Comparison of ENCODE assay signal across 8 mouse cellular contexts in genomic region chr2:145588009-145588737, GRCm38 (mm10).
DNase-seq lines count a peak whose midpoint lies in the region; ATAC-seq and TF ChIP-seq lines count a peak whose summit lies in the region.

No protein-coding gene starts in this region.

- no peak overlapping the region for H3K27ac ChIP-seq in kidney, embryonic 16.5 days (ENCODE audit: low read length)
- H3K27ac ChIP-seq in limb, embryonic 14.5 days (replicated peaks; ENCODE audit: low read depth, low read length) = no peak overlapping the region

- CTCF ChIA-PET in Patski (lab: Charles Lee) = interaction anchor here (0.6 to 3.6 kb wide), 20 partner anchors 8 to 951 kb away, joined by 3 to 27 read pairs (median 4); partner anchors contain the start of gene Slc24a3

- POLR2A ChIA-PET in Patski (lab: Charles Lee) = interaction anchor here (1.0 kb wide), 1 partner anchor 427 kb away, joined by 4 read pairs; no protein-coding TSS in a partner anchor

- no peak overlapping the region for H3K4me2 ChIP-seq in kidney, embryonic 16.5 days (replicated peaks; ENCODE audit: low read depth, low read length)
- H3K4me2 ChIP-seq in limb, embryonic 14.5 days (replicated peaks; ENCODE audit: low read depth, low read length, severe bottlenecking) = no peak overlapping the region

- no peak for TF ChIP-seq POLR2A in limb, embryonic 14.5 days (IDR thresholded peaks at IDR 0.05; ENCODE audit: borderline replicate concordance, extremely low read depth, insufficient read depth, insufficient read length)

- ATAC-seq in Patski = peak; percentile 83
- ATAC-seq in kidney, embryonic 16.5 days (ENCODE audit: low FRiP score, low TSS enrichment) = peak; percentile 86; the same call in 1 of the 2 replicates
- peak; percentile 82 for ATAC-seq in limb, embryonic 14.5 days (ENCODE audit: low FRiP score, low read depth)

- no peaks in the 10 kb centered on the region for H3K27me3 ChIP-seq in Patski
- no peaks in the 10 kb centered on the region for H3K27me3 ChIP-seq in kidney, embryonic 16.5 days (ENCODE audit: insufficient read depth, low read length)
- no peaks in the 10 kb centered on the region for H3K27me3 ChIP-seq in limb, embryonic 14.5 days (ENCODE audit: control insufficient read depth, insufficient read depth, low read length)

- peak; percentile 81 for TF ChIP-seq CTCF in Patski (IDR thresholded peaks at IDR 0.05)

- no peaks in the 10 kb centered on the region for H3K4me1 ChIP-seq in kidney, embryonic 16.5 days (ENCODE audit: insufficient read depth, low read length)
- no peaks in the 10 kb centered on the region for H3K4me1 ChIP-seq in limb, embryonic 14.5 days (ENCODE audit: control insufficient read depth, insufficient read depth, low read length)

- in situ Hi-C loops in Patski (cut with MboI; ENCODE audit: low pct_unique_long_range_greater_than_20kb) = loop anchor here (5.0 to 25.0 kb wide), 2 partner anchors 71 to 951 kb away; no protein-coding TSS in a partner anchor

- H3K9me3 ChIP-seq in kidney, embryonic 16.5 days (ENCODE audit: low read length) = no peaks in the 10 kb centered on the region
- no peaks in the 10 kb centered on the region for H3K9me3 ChIP-seq in limb, embryonic 14.5 days (ENCODE audit: control insufficient read depth, low read length)

- DNase-seq in B cell, adult 2 months = peak; percentile 7 to 12
- no peak for DNase-seq in Patski (ENCODE audit: low read depth, low spot score)
- peak; percentile 61 to 72 for DNase-seq in cerebellum, postnatal 25 days
- peak; percentile 13 for DNase-seq in gastrocnemius, postnatal 10 days
- DNase-seq in limb, embryonic 14.5 days (ENCODE audit: low spot score) = peak; percentile 73
- peak; percentile 55 for DNase-seq in neural tube, embryonic 10.5 days (ENCODE audit: extremely low spot score, low spot score)
- DNase-seq in spleen, postnatal 14 days (ENCODE audit: low spot score in 2 of 2) = no peak

- WGBS in kidney, embryonic 16.5 days = 59% methylated on average over 8 of the region's 8 CpGs
- 66% methylated on average over 8 of the region's 8 CpGs for WGBS in limb, embryonic 14.5 days

- no peaks in the 10 kb centered on the region for H3K36me3 ChIP-seq in kidney, embryonic 16.5 days (ENCODE audit: insufficient read depth, low read length)
- H3K36me3 ChIP-seq in limb, embryonic 14.5 days (ENCODE audit: control insufficient read depth, insufficient read depth, low read length) = no peaks in the 10 kb centered on the region

- H3K9ac ChIP-seq in kidney, embryonic 16.5 days (replicated peaks; ENCODE audit: low read length) = no peak overlapping the region
- no peak overlapping the region for H3K9ac ChIP-seq in limb, embryonic 14.5 days (ENCODE audit: low read depth, low read length, severe bottlenecking)

- H3K4me3 ChIP-seq in kidney, embryonic 16.5 days (ENCODE audit: low read length) = no peak overlapping the region
- no peak overlapping the region for H3K4me3 ChIP-seq in limb, embryonic 14.5 days (replicated peaks; ENCODE audit: low read length)

Comparison
In these comparisons a context has a peak if more than half of its experiments do, and no peak if none do; other contexts are left out.
1. DNase-seq: peak in B cell, adult 2 months (2 of 2), cerebellum, postnatal 25 days (2 of 2), gastrocnemius, postnatal 10 days (single experiment), limb, embryonic 14.5 days (single experiment) and neural tube, embryonic 10.5 days (single experiment); none in Patski (single experiment) and spleen, postnatal 14 days (0 of 2).
2. Peak in every context shown above with its lines, with median percentiles within 50 percentile points of each other: ATAC-seq.